Mouse (Mus musculus): ENCODE measurements around the gene Gm10197.

Gene Gm10197

GRCm38 (mm10) chr19:53394956-53395355 lies 23.4 kb upstream of the Gm10197 start:
- CTCF ChIA-PET = interaction anchor here (0.7 kb wide), 1 partner anchor 85 kb away, joined by 7 read pairs; no protein-coding TSS in a partner anchor

- CTCF ChIA-PET = interaction anchor here (0.6 to 0.7 kb wide), 8 partner anchors 38 to 222 kb away, joined by 3 to 14 read pairs (median 6); no protein-coding TSS in a partner anchor
Observed at GRCm38 (mm10) chr19:53394552-53394951, 23.0 kb upstream of the Gm10197 start.

- CTCF ChIA-PET = interaction anchor here (0.6 to 0.7 kb wide), 2 partner anchors 170 to 185 kb away, joined by 4 read pairs; no protein-coding TSS in a partner anchor
Observed at GRCm38 (mm10) chr19:53393646-53394045, 22.1 kb upstream of the Gm10197 start.

GRCm38 (mm10) chr19:53392781-53393343 lies 21.3 kb upstream of the Gm10197 start:
- CTCF ChIA-PET = no interaction called here

- CTCF ChIA-PET = no interaction called here
Observed at GRCm38 (mm10) chr19:53391787-53392186, 20.2 kb upstream of the Gm10197 start.

- CTCF ChIA-PET = no interaction called here
Observed at GRCm38 (mm10) chr19:53391386-53391785, 19.8 kb upstream of the Gm10197 start.

- CTCF ChIA-PET = interaction anchor here (0.7 kb wide), 1 partner anchor 198 kb away, joined by 4 read pairs; no protein-coding TSS in a partner anchor
Observed at GRCm38 (mm10) chr19:53390495-53391007, 19.0 kb upstream of the Gm10197 start, which contains the start of gene Smndc1. Smndc1 (minus strand) TSS chr19:53390578.

GRCm38 (mm10) chr19:53389851-53390431 lies 18.4 kb upstream of the Gm10197 start:
- CTCF ChIA-PET = interaction anchor here (0.7 kb wide), 1 partner anchor 197 kb away, joined by 4 read pairs; no protein-coding TSS in a partner anchor

GRCm38 (mm10) chr19:53389417-53389816 lies 17.9 kb upstream of the Gm10197 start:
- CTCF ChIA-PET = no interaction called here

GRCm38 (mm10) chr19:53383336-53383735 lies 11.8 kb upstream of the Gm10197 start:
- CTCF ChIA-PET = no interaction called here

- CTCF ChIA-PET = no interaction called here
Observed at GRCm38 (mm10) chr19:53378421-53378820, 6.9 kb upstream of the Gm10197 start.

- CTCF ChIA-PET = no interaction called here
Observed at GRCm38 (mm10) chr19:53377652-53378051, 6.1 kb upstream of the Gm10197 start.

GRCm38 (mm10) chr19:53375816-53376215 lies 4.2 kb upstream of the Gm10197 start:
- CTCF ChIA-PET = no interaction called here

- CTCF ChIA-PET = no interaction called here
Observed at GRCm38 (mm10) chr19:53375299-53375698, 3.7 kb upstream of the Gm10197 start.

- CTCF ChIA-PET = interaction anchor here (0.6 to 0.7 kb wide), 2 partner anchors 63 to 429 kb away, joined by 4 to 14 read pairs; no protein-coding TSS in a partner anchor
Observed at GRCm38 (mm10) chr19:53373570-53373969, 2.0 kb upstream of the Gm10197 start.

- CTCF ChIA-PET = no interaction called here
Observed at GRCm38 (mm10) chr19:53370233-53370632, 1.3 kb downstream of the Gm10197 start.

GRCm38 (mm10) chr19:53369469-53370043 lies 2.0 kb downstream of the Gm10197 start:
- CTCF ChIA-PET = interaction anchor here (1.4 kb wide), 1 partner anchor 114 kb away, joined by 7 read pairs; no protein-coding TSS in a partner anchor

- CTCF ChIA-PET = no interaction called here
Observed at GRCm38 (mm10) chr19:53366881-53367280, 4.7 kb downstream of the Gm10197 start.

- CTCF ChIA-PET = no interaction called here
Observed at GRCm38 (mm10) chr19:53366057-53366775, 5.3 kb downstream of the Gm10197 start.

GRCm38 (mm10) chr19:53364963-53365362 lies 6.6 kb downstream of the Gm10197 start:
- CTCF ChIA-PET = interaction anchor here (0.6 kb wide), 1 partner anchor 235 kb away, joined by 3 read pairs; no protein-coding TSS in a partner anchor

- CTCF ChIA-PET = interaction anchor here (0.6 kb wide), 1 partner anchor 235 kb away, joined by 3 read pairs; no protein-coding TSS in a partner anchor
Observed at GRCm38 (mm10) chr19:53364551-53364950, 7.0 kb downstream of the Gm10197 start.

GRCm38 (mm10) chr19:53362967-53363366 lies 8.6 kb downstream of the Gm10197 start:
- CTCF ChIA-PET = no interaction called here

All from spleen, embryonic (tissue).